Mouse (Mus musculus): ENCODE measurements around the gene Dpp9. TPM values are rescaled to one million over a fixed set of nuclear protein-coding genes. Genes with fewer than 3 reads are reported as not detected.

The Dpp9 gene
- polyA plus RNA-seq, 2 experiments, result 11.7 to 14.4 TPM

- Histone ChIP-seq H3K4me2 (ENCODE audit: low read depth) (no peak overlapping the region), H3K27me3 (ENCODE audit: control insufficient read depth, insufficient read depth, low read length) (peaks cover 22% of the 10 kb centered on the region)
Observed at GRCm38 (mm10) chr17:56147420-56147819, 71.3 kb downstream of the Dpp9 start.

GRCm38 (mm10) chr17:56146131-56146530, 72.6 kb downstream of the Dpp9 start:
- Histone ChIP-seq H3K27ac (no peak overlapping the region), H3K9ac (replicated peaks) (no peak overlapping the region), H3K4me2 (ENCODE audit: low read depth) (no peak overlapping the region), H3K36me3 (replicated peaks; ENCODE audit: control insufficient read depth, insufficient read depth, low read depth) (no peaks in the 10 kb centered on the region), H3K4me1 (replicated peaks; ENCODE audit: control insufficient read depth in 2 of 2, insufficient read depth in 2 of 2, low read length in 1 of 2) (no peaks in the 10 kb centered on the region; a peak in 1 of 4 replicates), H3K4me3 (ENCODE audit: insufficient read depth in 1 of 2, low read depth in 2 of 2, low read length in 2 of 2) (no peak overlapping the region), H3K9me3 (ENCODE audit: control insufficient read depth, low read length) (no peaks in the 10 kb centered on the region), H3K27me3 (ENCODE audit: control insufficient read depth, insufficient read depth, low read length) (peaks cover 34% of the 10 kb centered on the region)
- ATAC-seq (ENCODE audit: insufficient read depth) (no peak), DNase-seq (ENCODE audit: low read depth in 3 of 3, low spot score in 3 of 3) (no peak)
- no peak for TF ChIP-seq CTCF (IDR thresholded peaks at IDR 0.05; ENCODE audit: low read depth)
- no peak for TF ChIP-seq EP300 (IDR thresholded peaks at IDR 0.05; ENCODE audit: low read depth)
- 30% methylated on average over 9 of the region's 9 CpGs for WGBS (ENCODE audit: insufficient replicate concordance)

More at GRCm38 (mm10) chr17:56147420-56147819, 71.3 kb downstream of the Dpp9 start:
- Histone ChIP-seq H3K4me1 (replicated peaks; ENCODE audit: control insufficient read depth in 2 of 2, insufficient read depth in 2 of 2, low read length in 1 of 2) (no peaks in the 10 kb centered on the region), H3K36me3 (replicated peaks; ENCODE audit: control insufficient read depth, insufficient read depth, low read depth) (no peaks in the 10 kb centered on the region), H3K27ac (no peak overlapping the region), H3K9me3 (ENCODE audit: control insufficient read depth, low read length) (no peaks in the 10 kb centered on the region), H3K9ac (replicated peaks) (no peak overlapping the region), H3K4me3 (ENCODE audit: insufficient read depth in 1 of 2, low read depth in 2 of 2, low read length in 2 of 2) (no peak overlapping the region)
- 55% methylated on average over 12 of the region's 12 CpGs for WGBS (ENCODE audit: insufficient replicate concordance)
- DNase-seq (ENCODE audit: low read depth in 3 of 3, low spot score in 3 of 3), result no peak
- no peak for TF ChIP-seq CTCF (IDR thresholded peaks at IDR 0.05; ENCODE audit: low read depth)
- TF ChIP-seq EP300 (IDR thresholded peaks at IDR 0.05; ENCODE audit: low read depth), result no peak
- ATAC-seq (ENCODE audit: insufficient read depth), result no peak

GRCm38 (mm10) chr17:56144546-56144945, 74.2 kb downstream of the Dpp9 start:
- Histone ChIP-seq H3K4me1 (replicated peaks; ENCODE audit: control insufficient read depth in 2 of 2, insufficient read depth in 2 of 2, low read length in 1 of 2) (no peaks in the 10 kb centered on the region; a peak in 1 of 4 replicates), H3K27me3 (ENCODE audit: control insufficient read depth, insufficient read depth, low read length) (peaks cover 48% of the 10 kb centered on the region), H3K27ac (no peak overlapping the region), H3K4me3 (ENCODE audit: insufficient read depth in 1 of 2, low read depth in 2 of 2, low read length in 2 of 2) (no peak overlapping the region), H3K9ac (replicated peaks) (no peak overlapping the region), H3K36me3 (replicated peaks; ENCODE audit: control insufficient read depth, insufficient read depth, low read depth) (no peaks in the 10 kb centered on the region), H3K4me2 (ENCODE audit: low read depth) (no peak overlapping the region), H3K9me3 (ENCODE audit: control insufficient read depth, low read length) (no peaks in the 10 kb centered on the region)
- DNase-seq (ENCODE audit: low read depth in 3 of 3, low spot score in 3 of 3) (no peak), ATAC-seq (ENCODE audit: insufficient read depth) (no peak)
- WGBS (ENCODE audit: insufficient replicate concordance), result 64% methylated on average over 9 of the region's 9 CpGs
- TF ChIP-seq EP300 (IDR thresholded peaks at IDR 0.05; ENCODE audit: low read depth) (no peak), CTCF (IDR thresholded peaks at IDR 0.05; ENCODE audit: low read depth) (no peak)

- no peaks in the 10 kb centered on the region for H3K9me3 ChIP-seq (ENCODE audit: control insufficient read depth, low read length)
- H3K36me3 ChIP-seq (replicated peaks; ENCODE audit: control insufficient read depth, insufficient read depth, low read depth), result no peaks in the 10 kb centered on the region
- peaks cover 35% of the 10 kb centered on the region for H3K27me3 ChIP-seq (ENCODE audit: control insufficient read depth, insufficient read depth, low read length)
- WGBS (ENCODE audit: insufficient replicate concordance), result 5% methylated on average over 44 of the region's 47 CpGs
- H3K27ac ChIP-seq, result no peak overlapping the region
- no peak overlapping the region for H3K9ac ChIP-seq (replicated peaks)
- no peak for DNase-seq (ENCODE audit: low read depth in 3 of 3, low spot score in 3 of 3)
- no peak for TF ChIP-seq CTCF (IDR thresholded peaks at IDR 0.05; ENCODE audit: low read depth)
- H3K4me2 ChIP-seq (ENCODE audit: low read depth), result peak overlapping the region; percentile 44
- peak overlapping the region in 1 of 2 experiments; percentile 17; a peak in 1 of 4 replicates for H3K4me3 ChIP-seq (ENCODE audit: insufficient read depth in 1 of 2, low read depth in 2 of 2, low read length in 2 of 2)
- no peak for ATAC-seq (ENCODE audit: insufficient read depth)
- no peaks in the 10 kb centered on the region; a peak in 1 of 4 replicates for H3K4me1 ChIP-seq (replicated peaks; ENCODE audit: control insufficient read depth in 2 of 2, insufficient read depth in 2 of 2, low read length in 1 of 2)
Observed at GRCm38 (mm10) chr17:56141702-56142605, 76.8 kb downstream of the Dpp9 start.

- Histone ChIP-seq H3K9me3 (ENCODE audit: control insufficient read depth, low read length) (no peaks in the 10 kb centered on the region), H3K9ac (replicated peaks) (no peak within 1 kb of the TSS), H3K27me3 (ENCODE audit: control insufficient read depth, insufficient read depth, low read length) (peaks cover 35% of the 10 kb centered on the region), H3K27ac (no peak within 1 kb of the TSS), H3K4me1 (replicated peaks; ENCODE audit: control insufficient read depth in 2 of 2, insufficient read depth in 2 of 2, low read length in 1 of 2) (peaks cover 0 to under 1% of the 10 kb centered on the region in 2 experiments; a peak in 1 of 4 replicates), H3K4me3 (ENCODE audit: insufficient read depth in 1 of 2, low read depth in 2 of 2, low read length in 2 of 2) (peak within 1 kb of the TSS; percentile 33 to 57), H3K36me3 (replicated peaks; ENCODE audit: control insufficient read depth, insufficient read depth, low read depth) (no peaks in the 10 kb centered on the region), H3K4me2 (ENCODE audit: low read depth) (peak within 1 kb of the TSS; percentile 75)
- 2% methylated on average over 78 of the region's 79 CpGs for WGBS (ENCODE audit: insufficient replicate concordance)
- DNase-seq (ENCODE audit: low read depth in 3 of 3, low spot score in 3 of 3) (no peak), ATAC-seq (ENCODE audit: insufficient read depth) (peak; percentile 65)
- 0 out of 2 replicates have a peak, but pooled peaks have one; percentile 5 for TF ChIP-seq CTCF (IDR thresholded peaks at IDR 0.05; ENCODE audit: low read depth)
- TF ChIP-seq EP300 (IDR thresholded peaks at IDR 0.05; ENCODE audit: low read depth), result no peak
Observed at GRCm38 (mm10) chr17:56139858-56140595, 78.7 kb downstream of the Dpp9 start, which contains the start of gene Sema6b. TSS of gene Sema6b (minus strand) at chr17:56140343.
